Mouse (Mus musculus) bone marrow macrophage, adult 2 months (primary cell): ENCODE data around the gene Gm3233. TPM values are rescaled to one million over a fixed set of nuclear protein-coding genes. Genes with fewer than 3 reads are reported as not detected.
"Not testable (repeated sequence)": the region's sequence is repeated elsewhere in the genome, so short reads cannot be mapped to it uniquely, and the experiment has no call there.

ENCODE experiments used
- H3K27ac ChIP-seq: 2 replicates; pipeline ENCODE4 v1.5.1; 2012; ENCODE audit warnings: low read depth, low read length; ENCODE audit not compliant: insufficient read depth
- H3K4me1 ChIP-seq: 2 replicates; pipeline ENCODE4 v1.6.1; 2012; ENCODE audit warnings: low read length; ENCODE audit not compliant: control insufficient read depth, insufficient read depth
- H3K4me3 ChIP-seq: 2 replicates; pipeline ENCODE4 v1.5.1; 2012; ENCODE audit warnings: mild to moderate bottlenecking, low read length, moderate library complexity; ENCODE audit not compliant: insufficient read depth
- CTCF ChIP-seq: IDR thresholded peaks from 2 replicates; pipeline ENCODE4 v1.5.1; 2012; ENCODE audit warnings: low read depth, mild to moderate bottlenecking, low read length, moderate library complexity
- POLR2A ChIP-seq: IDR thresholded peaks from 2 replicates; pipeline ENCODE4 v1.6.1; 2012; ENCODE audit warnings: mild to moderate bottlenecking, low read depth, low read length, borderline replicate concordance
- polyA plus RNA-seq: library from polyadenylated mRNA; stranded (reverse); fragments of >200 nt; gene quantifications from 2 replicates; pipeline ENCODE4 v1.2.4, GENCODE M21; 2012; ENCODE audit not compliant: missing spikeins, insufficient read depth, insufficient read length

The Gm3233 gene
- polyA plus RNA-seq: not detected in 2 replicates

DNA sequence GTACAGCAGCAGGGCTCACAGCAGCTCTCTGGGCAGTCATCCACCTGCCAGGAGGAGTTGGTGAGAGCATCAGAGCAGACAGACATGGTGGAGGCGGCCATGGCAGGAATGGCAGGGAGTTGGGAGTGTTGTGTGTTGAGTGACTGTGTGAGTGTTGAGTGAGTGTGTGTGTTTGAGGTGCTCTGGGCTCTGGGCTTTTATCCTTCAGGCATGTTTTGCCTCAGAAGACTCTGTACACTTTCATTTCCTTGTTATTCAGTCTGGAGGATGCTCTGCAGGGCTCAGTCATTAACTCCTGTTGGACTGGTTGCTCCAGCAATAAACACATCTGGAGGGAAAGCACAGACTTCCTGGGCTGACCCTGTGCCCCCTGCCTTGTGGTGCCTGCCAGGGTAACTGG is at the start of gene Gm3233:
Gene Gm3233 (minus strand): TSS at position 101 of the 400 bp plus-strand sequence.
- not testable (repeated sequence) for H3K27ac ChIP-seq, H3K4me1 ChIP-seq, H3K4me3 ChIP-seq

DNA sequence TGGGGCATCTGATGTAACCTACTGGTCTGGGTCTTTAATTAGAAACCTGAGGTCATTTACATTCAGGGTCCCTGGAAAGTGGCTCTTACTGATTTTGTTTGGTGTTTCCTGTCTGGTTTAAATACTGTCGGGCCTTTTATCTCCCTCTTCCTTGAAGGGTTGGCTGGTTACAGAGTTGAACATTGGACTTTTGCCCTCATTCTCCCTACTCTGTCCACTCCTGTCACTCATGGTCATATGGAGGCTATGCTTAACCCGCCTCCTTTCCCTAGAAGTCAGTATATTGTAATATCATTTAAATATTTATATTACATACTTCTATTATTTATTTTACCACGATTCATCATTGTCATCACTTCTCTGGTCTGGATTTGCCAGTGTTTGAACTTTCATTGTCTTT is 44.6 kb upstream of the Gm3233 start:
- Histone ChIP-seq H3K4me3 (no peak overlapping the region), H3K27ac (no peak overlapping the region), H3K4me1 (no peaks in the 10 kb centered on the region)
- TF ChIP-seq CTCF (no peak), POLR2A (no peak)

DNA sequence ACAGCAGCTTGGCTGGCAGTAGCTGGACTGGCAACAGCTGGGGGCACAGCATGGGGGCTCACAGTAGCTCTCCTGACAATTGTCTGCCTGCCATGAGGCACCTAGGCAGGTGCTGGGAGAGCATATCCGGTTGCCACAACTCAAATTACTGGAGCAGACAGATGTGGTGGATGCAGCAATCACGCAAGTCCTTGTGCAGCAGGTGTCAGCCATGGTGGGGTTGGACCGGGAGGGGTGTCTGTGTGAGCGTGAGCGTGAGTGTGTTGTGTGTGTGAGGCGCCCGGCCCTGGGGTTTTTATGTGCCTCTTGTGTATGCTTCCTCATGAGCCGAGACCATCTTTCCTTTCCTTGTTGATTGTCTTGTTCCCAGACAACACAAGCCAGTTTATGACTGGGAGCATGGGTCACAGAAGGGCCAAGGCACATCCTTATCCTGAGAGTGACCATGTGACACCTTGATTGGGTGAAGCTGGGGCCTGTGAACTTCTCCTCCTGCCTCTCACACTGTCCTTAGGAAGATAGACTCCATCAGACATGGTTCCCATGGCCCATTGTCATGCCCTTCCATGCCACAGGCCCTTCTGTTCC is 39.5 kb upstream of the Gm3233 start, which contains the start of gene Gm19668:
Gene Gm19668 (minus strand): TSS at position 213 of the 588 bp plus-strand sequence.
- Histone ChIP-seq H3K4me1 (no peaks in the 10 kb centered on the region), H3K27ac (no peak within 1 kb of the TSS), H3K4me3 (no peak within 1 kb of the TSS)
- TF ChIP-seq POLR2A (no peak), CTCF (no peak)

DNA sequence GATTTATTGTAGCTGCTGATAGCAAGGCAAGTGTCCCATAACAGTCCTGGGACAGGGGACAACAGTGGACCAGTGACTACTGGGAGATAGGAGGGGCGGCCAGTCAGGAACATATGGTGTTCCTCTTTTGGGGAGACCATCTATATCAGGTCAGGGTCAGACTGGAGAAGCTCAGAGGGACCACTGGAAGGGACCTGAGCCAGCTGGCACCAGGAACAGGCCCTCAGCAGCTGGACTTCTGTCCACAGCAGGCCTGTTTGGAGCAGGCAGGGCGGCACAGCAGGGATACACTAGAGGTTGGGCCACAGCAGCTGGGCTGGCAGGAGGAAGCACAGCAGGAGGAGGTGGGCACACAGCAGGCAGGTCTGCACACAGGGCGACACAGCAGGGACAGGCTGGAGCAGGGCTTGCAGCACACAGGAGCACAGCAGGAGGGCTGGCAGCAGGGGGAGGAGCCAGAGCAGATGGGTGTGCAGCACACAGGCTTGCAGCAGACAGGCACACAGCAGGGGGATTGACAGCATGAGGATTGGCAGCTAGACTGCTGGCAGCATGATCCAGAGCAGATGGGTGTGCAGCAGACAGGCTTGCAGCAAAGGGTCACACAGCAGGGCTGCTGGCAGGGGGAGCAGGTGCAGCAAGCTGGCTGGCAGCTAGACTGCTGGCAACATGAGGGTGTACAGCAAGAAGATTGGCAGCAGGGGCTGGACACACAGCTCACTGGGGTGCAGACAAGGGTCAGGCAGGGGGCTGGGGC is 38.9 kb upstream of the Gm3233 start:
- not testable (repeated sequence) for H3K4me3 ChIP-seq, H3K27ac ChIP-seq, H3K4me1 ChIP-seq

DNA sequence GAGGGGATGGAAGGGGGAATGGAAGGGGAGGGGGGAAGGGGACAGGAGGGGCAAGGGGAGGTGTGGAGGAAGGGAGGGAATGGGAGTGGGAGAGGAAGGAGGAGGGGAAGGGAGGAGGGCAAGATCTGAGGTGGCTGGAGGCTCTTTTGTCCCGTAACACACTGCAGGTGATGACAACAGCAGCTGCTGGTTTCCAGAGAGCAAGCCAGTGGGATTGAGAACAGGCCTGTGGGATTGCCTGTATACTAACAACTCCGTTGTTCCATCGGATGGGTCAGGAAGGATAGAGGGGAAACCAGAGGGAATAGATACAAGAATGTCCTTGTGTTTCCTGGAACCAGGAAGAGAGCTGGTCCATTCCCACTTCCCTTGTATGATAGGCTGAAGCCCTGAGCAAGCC is 38.2 kb upstream of the Gm3233 start:
- Histone ChIP-seq H3K27ac (no peak overlapping the region), H3K4me1 (no peaks in the 10 kb centered on the region), H3K4me3 (no peak overlapping the region)
- no peak for TF ChIP-seq POLR2A
- no peak for TF ChIP-seq CTCF

DNA sequence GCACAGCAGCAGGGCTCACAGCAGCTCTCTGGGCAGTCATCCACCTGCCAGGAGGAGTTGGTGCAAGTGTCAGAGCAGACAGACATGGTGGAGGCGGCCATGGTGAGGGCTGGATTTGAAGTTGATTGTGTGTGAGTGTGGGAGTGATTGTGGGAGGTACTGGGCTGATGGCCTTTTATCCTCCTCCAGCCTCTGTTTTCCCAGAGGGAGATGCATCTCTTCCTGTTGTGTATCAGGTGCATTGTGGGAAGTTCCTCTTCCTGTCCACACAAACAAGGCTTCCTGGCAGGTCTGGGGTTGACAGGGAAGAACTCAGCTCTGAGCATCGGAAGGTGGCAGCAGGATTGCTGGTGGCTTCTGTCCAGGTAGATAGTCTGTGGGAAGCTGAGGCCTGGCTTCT is 35.5 kb upstream of the Gm3233 start, which contains the start of gene Gm9639:
Gene Gm9639 (minus strand): TSS at position 101 of the 400 bp plus-strand sequence.
- H3K4me1 ChIP-seq: no peaks in the 10 kb centered on the region

DNA sequence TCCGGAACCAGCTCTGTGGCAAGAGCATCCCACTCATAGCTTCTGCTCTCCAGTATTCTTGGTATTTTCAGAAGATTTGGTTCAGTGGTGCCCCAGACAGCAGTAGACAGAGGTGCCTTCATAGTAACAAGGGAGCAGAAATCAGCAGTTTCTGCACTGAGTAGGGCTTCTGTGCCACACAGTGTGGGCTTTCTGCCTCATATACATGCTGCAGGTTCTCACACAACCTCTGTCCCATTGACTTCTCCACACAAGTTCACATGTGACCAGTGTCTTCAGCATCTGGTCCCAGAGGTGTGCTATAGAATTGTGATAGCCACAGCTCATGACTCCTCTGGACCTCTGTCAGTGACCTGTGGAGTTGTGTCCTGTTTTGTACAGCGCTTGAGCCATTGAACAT is 29.1 kb upstream of the Gm3233 start:
- H3K4me3 ChIP-seq: no peak overlapping the region
- TF ChIP-seq CTCF (no peak), POLR2A (no peak)
- no peak overlapping the region for H3K27ac ChIP-seq
- H3K4me1 ChIP-seq: no peaks in the 10 kb centered on the region

More for the DNA sequence above, 35.5 kb upstream of the Gm3233 start, which contains the start of gene Gm9639:
- Histone ChIP-seq H3K27ac (no peak within 1 kb of the TSS), H3K4me3 (no peak within 1 kb of the TSS)
- TF ChIP-seq POLR2A (no peak), CTCF (no peak)

DNA sequence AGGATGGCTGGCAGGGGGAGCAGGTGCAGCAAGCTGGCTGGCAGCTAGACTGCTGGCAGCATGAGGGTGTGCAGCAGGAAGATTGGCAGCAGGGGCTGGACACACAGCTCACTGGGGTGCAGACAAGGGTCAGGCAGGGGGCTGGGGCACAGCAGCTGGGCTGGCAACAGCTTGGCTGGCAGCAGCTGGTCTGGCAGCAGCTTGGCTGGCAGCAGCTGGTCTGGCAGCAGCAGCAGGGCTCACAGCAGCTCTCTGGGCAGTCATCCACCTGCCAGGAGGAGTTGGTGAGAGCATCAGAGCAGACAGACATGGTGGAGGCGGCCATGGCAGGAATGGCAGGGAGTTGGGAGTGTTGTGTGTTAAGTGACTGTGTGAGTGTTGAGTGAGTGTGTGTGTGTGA is 28.4 kb upstream of the Gm3233 start, which contains the start of gene Gm7137:
Gene Gm7137 (minus strand): TSS at position 325 of the 400 bp plus-strand sequence.
- not testable (repeated sequence) for H3K27ac ChIP-seq, H3K4me3 ChIP-seq

DNA sequence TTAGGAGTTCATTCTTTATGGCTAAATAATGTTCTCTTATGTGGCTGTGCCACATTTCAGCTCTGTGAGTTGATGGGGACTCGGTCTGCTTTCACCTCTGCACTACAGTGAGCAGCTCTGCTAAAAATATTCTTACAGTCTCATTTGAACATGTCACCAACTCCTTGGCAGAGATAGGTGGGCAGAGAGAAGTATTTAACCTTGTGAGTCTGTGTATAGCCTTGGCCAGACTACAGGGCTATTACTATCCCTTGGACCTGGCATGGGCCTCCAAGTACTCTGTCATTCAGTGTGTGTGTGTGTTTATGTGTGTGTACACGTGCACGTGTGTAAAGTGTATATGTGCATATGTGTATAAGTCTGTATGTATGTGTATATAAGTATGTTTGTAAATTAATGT is 23.9 kb upstream of the Gm3233 start:
- not testable (repeated sequence) for H3K4me1 ChIP-seq, H3K27ac ChIP-seq, H3K4me3 ChIP-seq

More for the DNA sequence above, 28.4 kb upstream of the Gm3233 start, which contains the start of gene Gm7137:
- not testable (repeated sequence) for H3K4me1 ChIP-seq

DNA sequence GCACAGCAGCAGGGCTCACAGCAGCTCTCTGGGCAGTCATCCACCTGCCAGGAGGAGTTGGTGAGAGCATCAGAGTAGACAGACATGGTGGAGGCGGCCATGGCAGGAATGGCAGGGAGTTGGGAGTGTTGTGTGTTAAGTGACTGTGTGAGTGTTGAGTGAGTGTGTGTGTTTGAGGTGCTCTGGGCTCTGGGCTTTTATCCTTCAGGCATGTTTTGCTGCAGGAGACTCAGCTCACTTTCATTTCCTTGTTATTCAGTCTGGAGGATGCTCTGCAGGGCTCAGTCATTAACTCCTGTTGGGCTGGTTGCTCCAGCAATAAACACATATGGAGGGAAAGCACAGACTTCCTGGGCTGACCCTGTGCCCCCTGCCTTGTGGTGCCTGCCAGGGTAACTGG is 23.0 kb upstream of the Gm3233 start, which contains the start of gene Gm3250:
Gene Gm3250 (minus strand): TSS at position 101 of the 400 bp plus-strand sequence.
- H3K4me3 ChIP-seq, H3K27ac ChIP-seq, H3K4me1 ChIP-seq: not testable (repeated sequence)

DNA sequence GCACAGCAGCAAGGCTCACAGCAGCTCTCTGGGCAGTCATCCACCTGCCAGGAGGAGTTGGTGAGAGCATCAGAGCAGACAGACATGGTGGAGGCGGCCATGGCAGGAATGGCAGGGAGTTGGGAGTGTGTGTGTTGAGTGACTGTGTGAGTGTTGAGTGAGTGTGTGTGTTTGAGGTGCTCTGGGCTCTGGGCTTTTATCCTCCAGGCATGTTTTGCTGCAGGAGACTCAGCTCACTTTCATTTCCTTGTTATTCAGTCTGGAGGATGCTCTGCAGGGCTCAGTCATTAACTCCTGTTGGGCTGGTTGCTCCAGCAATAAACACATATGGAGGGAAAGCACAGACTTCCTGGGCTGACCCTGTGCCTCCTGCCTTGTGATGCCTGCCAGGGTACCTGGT is 17.4 kb upstream of the Gm3233 start, which contains the start of gene Gm7138:
Gene Gm7138 (minus strand): TSS at position 101 of the 400 bp plus-strand sequence.
- H3K4me3 ChIP-seq, H3K27ac ChIP-seq, H3K4me1 ChIP-seq: not testable (repeated sequence)

DNA sequence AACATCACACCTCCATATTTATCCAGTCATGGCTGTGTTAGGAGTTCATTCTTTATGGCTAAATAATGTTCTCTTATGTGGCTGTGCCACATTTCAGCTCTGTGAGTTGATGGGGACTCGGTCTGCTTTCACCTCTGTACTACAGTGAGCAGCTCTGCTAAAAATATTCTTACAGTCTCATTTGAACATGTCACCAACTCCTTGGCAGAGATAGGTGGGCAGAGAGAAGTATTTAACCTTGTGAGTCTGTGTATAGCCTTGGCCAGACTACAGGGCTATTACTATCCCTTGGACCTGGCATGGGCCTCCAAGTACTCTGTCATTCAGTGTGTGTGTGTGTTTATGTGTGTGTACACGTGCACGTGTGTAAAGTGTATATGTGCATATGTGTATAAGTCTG is 12.7 kb upstream of the Gm3233 start:
- not testable (repeated sequence) for H3K4me3 ChIP-seq, H3K27ac ChIP-seq, H3K4me1 ChIP-seq

DNA sequence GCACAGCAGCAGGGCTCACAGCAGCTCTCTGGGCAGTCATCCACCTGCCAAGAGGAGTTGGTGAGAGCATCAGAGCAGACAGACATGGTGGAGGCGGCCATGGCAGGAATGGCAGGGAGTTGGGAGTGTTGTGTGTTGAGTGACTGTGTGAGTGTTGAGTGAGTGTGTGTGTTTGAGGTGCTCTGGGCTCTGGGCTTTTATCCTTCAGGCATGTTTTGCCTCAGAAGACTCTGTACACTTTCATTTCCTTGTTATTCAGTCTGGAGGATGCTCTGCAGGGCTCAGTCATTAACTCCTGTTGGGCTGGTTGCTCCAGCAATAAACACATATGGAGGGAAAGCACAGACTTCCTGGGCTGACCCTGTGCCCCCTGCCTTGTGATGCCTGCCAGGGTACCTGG is 11.7 kb upstream of the Gm3233 start, which contains the start of gene Gm3238:
Gene Gm3238 (minus strand): TSS at position 101 of the 400 bp plus-strand sequence.
- not testable (repeated sequence) for H3K4me1 ChIP-seq, H3K27ac ChIP-seq, H3K4me3 ChIP-seq
